Mouse (Mus musculus): ENCODE results near the gene Gm9844.
"Not testable (repeated sequence)": the region's sequence is repeated elsewhere in the genome, so short reads cannot be mapped to it uniquely, and the experiment has no call there.

Gm9844 gene

GRCm38 (mm10) chr7:24869532-24870165 lies 7.6 kb downstream of the Gm9844 start, which contains the start of the genes Lypd4 and Dmrtc2:
Gene Lypd4 (minus strand): TSS chr7:24869941.
Gene Dmrtc2 (plus strand): TSS chr7:24870057.
- no peak for DNase-seq (ENCODE audit: low spot score)

GRCm38 (mm10) chr7:24877588-24877987 lies 15.6 kb downstream of the Gm9844 start:
- DNase-seq (ENCODE audit: low spot score): no peak

GRCm38 (mm10) chr7:24879620-24880019 lies 17.6 kb downstream of the Gm9844 start:
- DNase-seq (ENCODE audit: low spot score): no peak

- DNase-seq (ENCODE audit: low spot score): no peak
Observed at GRCm38 (mm10) chr7:24882416-24883199, 20.6 kb downstream of the Gm9844 start.

GRCm38 (mm10) chr7:24883896-24884692 lies 22.1 kb downstream of the Gm9844 start, which contains the start of gene Rps19:
Gene Rps19 (plus strand): TSS chr7:24884371.
- peak; percentile 98 for DNase-seq (ENCODE audit: low spot score)

GRCm38 (mm10) chr7:24884693-24885291 lies 22.8 kb downstream of the Gm9844 start:
- DNase-seq (ENCODE audit: low spot score): no peak

- no peak for DNase-seq (ENCODE audit: low spot score)
Observed at GRCm38 (mm10) chr7:24885468-24886307, 23.7 kb downstream of the Gm9844 start.

GRCm38 (mm10) chr7:24886308-24886633 lies 24.3 kb downstream of the Gm9844 start:
- no peak for DNase-seq (ENCODE audit: low spot score)

- no peak for DNase-seq (ENCODE audit: low spot score)
Observed at GRCm38 (mm10) chr7:24887096-24887495, 25.1 kb downstream of the Gm9844 start.

GRCm38 (mm10) chr7:24889431-24890220 lies 27.6 kb downstream of the Gm9844 start:
- no peak for DNase-seq (ENCODE audit: low spot score)

- DNase-seq (ENCODE audit: low spot score): no peak
Observed at GRCm38 (mm10) chr7:24890281-24891216, 28.5 kb downstream of the Gm9844 start.

GRCm38 (mm10) chr7:24891241-24892124 lies 29.5 kb downstream of the Gm9844 start:
- no peak for DNase-seq (ENCODE audit: low spot score)

GRCm38 (mm10) chr7:24892125-24892583 lies 30.1 kb downstream of the Gm9844 start:
- DNase-seq (ENCODE audit: low spot score): no peak

- not testable (repeated sequence) for DNase-seq (ENCODE audit: low spot score)
Observed at GRCm38 (mm10) chr7:24895749-24896148, 33.7 kb downstream of the Gm9844 start.

- DNase-seq (ENCODE audit: low spot score): no peak
Observed at GRCm38 (mm10) chr7:24896269-24896668, 34.3 kb downstream of the Gm9844 start.

GRCm38 (mm10) chr7:24897224-24897623 lies 35.2 kb downstream of the Gm9844 start, which contains the start of gene Cd79a:
Gene Cd79a (plus strand): TSS chr7:24897381.
- DNase-seq (ENCODE audit: low spot score): no peak

GRCm38 (mm10) chr7:24897959-24898358 lies 35.9 kb downstream of the Gm9844 start:
- no peak for DNase-seq (ENCODE audit: low spot score)

GRCm38 (mm10) chr7:24901114-24901513 lies 39.1 kb downstream of the Gm9844 start:
- DNase-seq (ENCODE audit: low spot score): no peak
